Mouse (Mus musculus): ENCODE data around the gene Tcfl5. TPM values are rescaled to one million over a fixed set of nuclear protein-coding genes. Genes with fewer than 3 reads are reported as not detected.

The Tcfl5 gene
- polyA plus RNA-seq, 1 experiment from 2014 or later: 0.77 TPM

- ATAC-seq (ENCODE audit: low FRiP score): no peak
Observed at GRCm38 (mm10) chr2:180597490-180597889, 45.0 kb downstream of the Tcfl5 start, which contains the start of gene Col9a3. Gene Col9a3 (plus strand): TSS chr2:180597790.

GRCm38 (mm10) chr2:180589123-180589831 lies 53.2 kb downstream of the Tcfl5 start, which contains the start of gene Ogfr:
Gene Ogfr (plus strand): TSS chr2:180589245.
- Histone ChIP-seq H3K9ac (replicated peaks) (peak within 1 kb of the TSS; percentile 96), H3K4me2 (peak within 1 kb of the TSS; percentile 89), H3K9me3 (replicated peaks) (no peaks in the 10 kb centered on the region), H3K36me3 (peaks cover 55% of the 10 kb centered on the region), H3K27me3 (replicated peaks) (no peaks in the 10 kb centered on the region), H3K27ac (replicated peaks) (peak within 1 kb of the TSS; percentile 95), H3K4me3 (replicated peaks) (peak within 1 kb of the TSS; percentile 94), H3K4me1 (peaks cover 33% of the 10 kb centered on the region)
- under 1% methylated on average over 62 of the region's 67 CpGs for WGBS
- ATAC-seq (ENCODE audit: low FRiP score): peak; percentile 91

More at GRCm38 (mm10) chr2:180597490-180597889, 45.0 kb downstream of the Tcfl5 start, which contains the start of gene Col9a3:
- Histone ChIP-seq H3K27me3 (replicated peaks) (peaks cover 11% of the 10 kb centered on the region; the same call in 1 of the 2 replicates), H3K4me2 (peak within 1 kb of the TSS; percentile 60), H3K27ac (replicated peaks) (peak within 1 kb of the TSS; percentile 58), H3K4me1 (peaks cover 39% of the 10 kb centered on the region), H3K9me3 (replicated peaks) (no peaks in the 10 kb centered on the region), H3K9ac (replicated peaks) (peak within 1 kb of the TSS; percentile 34; the same call in 1 of the 2 replicates), H3K36me3 (peaks cover 27% of the 10 kb centered on the region), H3K4me3 (replicated peaks) (peak within 1 kb of the TSS; percentile 44)
- WGBS: 54% methylated on average over 4 of the region's 4 CpGs

- Histone ChIP-seq H3K9me3 (replicated peaks) (no peaks in the 10 kb centered on the region), H3K36me3 (peaks cover 50% of the 10 kb centered on the region), H3K4me1 (peaks cover 38% of the 10 kb centered on the region), H3K27me3 (replicated peaks) (no peaks in the 10 kb centered on the region), H3K4me3 (replicated peaks) (peak overlapping the region; percentile 94), H3K27ac (replicated peaks) (peak overlapping the region; percentile 95), H3K4me2 (peak overlapping the region; percentile 89), H3K9ac (replicated peaks) (peak overlapping the region; percentile 96)
- 50% methylated on average over 6 of the region's 6 CpGs for WGBS
- peak; percentile 19 for ATAC-seq (ENCODE audit: low FRiP score)
Observed at GRCm38 (mm10) chr2:180588736-180589122, 53.8 kb downstream of the Tcfl5 start.

- H3K4me3 ChIP-seq (replicated peaks): peak overlapping the region; percentile 97
- no peaks in the 10 kb centered on the region for H3K27me3 ChIP-seq (replicated peaks)
- ATAC-seq (ENCODE audit: low FRiP score): peak; percentile 30; the same call in 1 of the 2 replicates
- peaks cover 32% of the 10 kb centered on the region for H3K4me1 ChIP-seq
- H3K27ac ChIP-seq (replicated peaks): 0 out of 2 replicates have a peak overlapping the region, but pooled peaks have one; percentile 78
- peak overlapping the region; percentile 99 for H3K9ac ChIP-seq (replicated peaks)
- WGBS: 30% methylated on average over 7 of the region's 7 CpGs
- H3K9me3 ChIP-seq (replicated peaks): no peaks in the 10 kb centered on the region
- peaks cover 21% of the 10 kb centered on the region for H3K36me3 ChIP-seq
- H3K4me2 ChIP-seq: peak overlapping the region; percentile 85
Observed at GRCm38 (mm10) chr2:180583154-180583507, 59.4 kb downstream of the Tcfl5 start.

- peak overlapping the region; percentile 97 for H3K4me3 ChIP-seq (replicated peaks)
- H3K9me3 ChIP-seq (replicated peaks): no peaks in the 10 kb centered on the region
- H3K27me3 ChIP-seq (replicated peaks): no peaks in the 10 kb centered on the region
- peaks cover 32% of the 10 kb centered on the region for H3K4me1 ChIP-seq
- ATAC-seq (ENCODE audit: low FRiP score): peak; percentile 82
- peak overlapping the region; percentile 85 for H3K4me2 ChIP-seq
- under 1% methylated on average over 57 of the region's 57 CpGs for WGBS
- H3K27ac ChIP-seq (replicated peaks): peak overlapping the region; percentile 78
- H3K9ac ChIP-seq (replicated peaks): peak overlapping the region; percentile 99
- peaks cover 21% of the 10 kb centered on the region for H3K36me3 ChIP-seq
Observed at GRCm38 (mm10) chr2:180582481-180583153, 59.9 kb downstream of the Tcfl5 start.

- Histone ChIP-seq H3K27me3 (replicated peaks) (no peaks in the 10 kb centered on the region), H3K36me3 (peaks cover 15% of the 10 kb centered on the region), H3K9ac (replicated peaks) (no peak within 1 kb of the TSS), H3K9me3 (replicated peaks) (no peaks in the 10 kb centered on the region), H3K4me2 (no peak within 1 kb of the TSS; the same call in 1 of the 2 replicates), H3K4me3 (replicated peaks) (no peak within 1 kb of the TSS), H3K4me1 (peaks cover 32% of the 10 kb centered on the region), H3K27ac (replicated peaks) (no peak within 1 kb of the TSS; the same call in 1 of the 2 replicates)
- 62% methylated on average over 3 of the region's 3 CpGs for WGBS
- ATAC-seq (ENCODE audit: low FRiP score): no peak
Observed at GRCm38 (mm10) chr2:180581002-180581401, 61.5 kb downstream of the Tcfl5 start, which contains the start of gene Mrgbp. Gene Mrgbp (plus strand): TSS chr2:180581304.

GRCm38 (mm10) chr2:180578686-180579085 lies 63.8 kb downstream of the Tcfl5 start:
- peaks cover 15% of the 10 kb centered on the region for H3K4me1 ChIP-seq
- no peaks in the 10 kb centered on the region for H3K27me3 ChIP-seq (replicated peaks)
- no peak overlapping the region for H3K27ac ChIP-seq (replicated peaks)
- peak; percentile 35; the same call in 1 of the 2 replicates for ATAC-seq (ENCODE audit: low FRiP score)
- H3K36me3 ChIP-seq: no peaks in the 10 kb centered on the region
- H3K9ac ChIP-seq (replicated peaks): no peak overlapping the region
- no peak overlapping the region for H3K4me3 ChIP-seq (replicated peaks)
- no peak overlapping the region for H3K4me2 ChIP-seq
- whole genome bisulfite sequencing: 4% methylated on average over 3 of the region's 3 CpGs
- no peaks in the 10 kb centered on the region for H3K9me3 ChIP-seq (replicated peaks)

GRCm38 (mm10) chr2:180576482-180576881 lies 66.0 kb downstream of the Tcfl5 start:
- H3K27ac ChIP-seq (replicated peaks): no peak overlapping the region
- no peaks in the 10 kb centered on the region for H3K9me3 ChIP-seq (replicated peaks)
- H3K36me3 ChIP-seq: no peaks in the 10 kb centered on the region
- H3K9ac ChIP-seq (replicated peaks): no peak overlapping the region
- 0 out of 2 replicates have a peak, but pooled peaks cover 2% of the 10 kb centered on the region for H3K4me1 ChIP-seq
- no peak overlapping the region for H3K4me2 ChIP-seq
- no peak for ATAC-seq (ENCODE audit: low FRiP score)
- no peak overlapping the region for H3K4me3 ChIP-seq (replicated peaks)
- no peaks in the 10 kb centered on the region for H3K27me3 ChIP-seq (replicated peaks)
- 43% methylated on average over 4 of the region's 4 CpGs for WGBS

Other genes starting within 250 kb of the Tcfl5 start
- gene Slco4a1, start 186.5 kb downstream of the Tcfl5 start, polyA plus RNA-seq (2015; fragmentation: Nextera tagmentation; extraction: Ambion mirVana): 2.4 and 4.0 TPM in 2 replicates
- gene Ntsr1, start 142.7 kb downstream of the Tcfl5 start, polyA plus RNA-seq (2015; fragmentation: Nextera tagmentation; extraction: Ambion mirVana): 2.0 and 2.2 TPM in 2 replicates
- 36.7 and 37.0 TPM in 2 replicates for gene Mrgbp, start 61.4 kb downstream of the Tcfl5 start, polyA plus RNA-seq (2015; fragmentation: Nextera tagmentation; extraction: Ambion mirVana)
- 81.0 and 90.0 TPM in 2 replicates for gene Ogfr, start 53.5 kb downstream of the Tcfl5 start, polyA plus RNA-seq (2015; fragmentation: Nextera tagmentation; extraction: Ambion mirVana)
- gene Col9a3, start 44.9 kb downstream of the Tcfl5 start, polyA plus RNA-seq (2015; fragmentation: Nextera tagmentation; extraction: Ambion mirVana): 62.1 and 90.3 TPM in 2 replicates
- gene Dido1, start 67.3 kb upstream of the Tcfl5 start, polyA plus RNA-seq (2015; fragmentation: Nextera tagmentation; extraction: Ambion mirVana): 21.4 and 23.1 TPM in 2 replicates
- 54.9 and 57.5 TPM in 2 replicates for gene Gid8, start 67.4 kb upstream of the Tcfl5 start, polyA plus RNA-seq (2015; fragmentation: Nextera tagmentation; extraction: Ambion mirVana)
- 0.31 and 1.4 TPM in 2 replicates for gene Slc17a9, start 82.6 kb upstream of the Tcfl5 start, polyA plus RNA-seq (2015; fragmentation: Nextera tagmentation; extraction: Ambion mirVana)
- gene Bhlhe23, start 134.2 kb upstream of the Tcfl5 start, polyA plus RNA-seq (2015; fragmentation: Nextera tagmentation; extraction: Ambion mirVana): 1.6 and 1.9 TPM in 2 replicates

Data from neural tube, embryonic 15.5 days (tissue).